Mouse (Mus musculus) hindbrain, embryonic 11.5 days (tissue): ENCODE results near the gene Gadd45gip1. TPM values are rescaled to one million over a fixed set of nuclear protein-coding genes. Genes with fewer than 3 reads are reported as not detected.

Source experiments
- ATAC-seq: fragments of 200-750 bp; cut with Nextera tagmentation; 2 replicates; pipeline ENCODE4 v1.8.0; 2017; ENCODE audit warnings: mild to moderate bottlenecking, moderate TSS enrichment, moderate library complexity; ENCODE audit not compliant: low FRiP score
- DNase-seq: peaks from one replicate; pipeline ENCODE4 v3.0.0-alpha.2; 2015; ENCODE audit warnings: low spot score
- H3K27ac ChIP-seq: fragments of 300-500 bp; sonication (generic); 2 replicates; pipeline ENCODE4 v1.5.1; 2014; ENCODE audit warnings: mild to moderate bottlenecking, low read depth, low read length
- H3K27me3 ChIP-seq: fragments of 300-500 bp; sonication (generic); 2 replicates; pipeline ENCODE4 v1.6.1; 2014; ENCODE audit warnings: mild to moderate bottlenecking, low read length, moderate library complexity, mixed read lengths; ENCODE audit not compliant: control insufficient read depth, insufficient read depth
- H3K36me3 ChIP-seq: fragments of 300-500 bp; sonication (generic); 2 replicates; pipeline ENCODE4 v1.6.1; 2014; ENCODE audit warnings: mild to moderate bottlenecking, low read length, moderate library complexity, mixed read lengths; ENCODE audit not compliant: control insufficient read depth, insufficient read depth
- H3K4me1 ChIP-seq: fragments of 300-500 bp; sonication (generic); replicated peaks from 2 replicates; pipeline ENCODE4 v1.6.1; 2014; ENCODE audit warnings: low read length, mixed read lengths; ENCODE audit not compliant: control insufficient read depth, insufficient read depth
- H3K4me2 ChIP-seq: fragments of 300-500 bp; sonication (generic); replicated peaks from 2 replicates; pipeline ENCODE4 v1.6.1; 2014; ENCODE audit warnings: mild to moderate bottlenecking, low read depth, low read length
- H3K4me3 ChIP-seq: fragments of 300-500 bp; sonication (generic); 2 replicates; pipeline ENCODE4 v1.5.1; 2014; ENCODE audit warnings: low read depth, low read length
- H3K9ac ChIP-seq: fragments of 300-500 bp; sonication (generic); 2 replicates; pipeline ENCODE4 v1.6.1; 2014; ENCODE audit warnings: low read depth, low read length
- H3K9me3 ChIP-seq: fragments of 300-500 bp; sonication (generic); 2 replicates; pipeline ENCODE4 v1.6.1; 2016; ENCODE audit warnings: low read length; ENCODE audit not compliant: control insufficient read depth
- WGBS: fragments of 180-500 bp; shearing (Covaris S2); extraction: QIAGEN DNeasy Blood & Tissue Kit; methylation state at CpG from one replicate; pipeline ENCODE4 v1.1.7; 2014; 5-methylcytosine and 5-hydroxymethylcytosine counted together
- polyA plus RNA-seq: library from polyadenylated mRNA; unstranded; fragments of >200 nt; fragmentation: Nextera tagmentation; extraction: Ambion mirVana; gene quantifications from 2 replicates; pipeline ENCODE4 v1.2.1, GENCODE M21; 2014

Gene Gadd45gip1
- polyA plus RNA-seq, 1 experiment from 2014 or later: 37.2 TPM

DNA sequence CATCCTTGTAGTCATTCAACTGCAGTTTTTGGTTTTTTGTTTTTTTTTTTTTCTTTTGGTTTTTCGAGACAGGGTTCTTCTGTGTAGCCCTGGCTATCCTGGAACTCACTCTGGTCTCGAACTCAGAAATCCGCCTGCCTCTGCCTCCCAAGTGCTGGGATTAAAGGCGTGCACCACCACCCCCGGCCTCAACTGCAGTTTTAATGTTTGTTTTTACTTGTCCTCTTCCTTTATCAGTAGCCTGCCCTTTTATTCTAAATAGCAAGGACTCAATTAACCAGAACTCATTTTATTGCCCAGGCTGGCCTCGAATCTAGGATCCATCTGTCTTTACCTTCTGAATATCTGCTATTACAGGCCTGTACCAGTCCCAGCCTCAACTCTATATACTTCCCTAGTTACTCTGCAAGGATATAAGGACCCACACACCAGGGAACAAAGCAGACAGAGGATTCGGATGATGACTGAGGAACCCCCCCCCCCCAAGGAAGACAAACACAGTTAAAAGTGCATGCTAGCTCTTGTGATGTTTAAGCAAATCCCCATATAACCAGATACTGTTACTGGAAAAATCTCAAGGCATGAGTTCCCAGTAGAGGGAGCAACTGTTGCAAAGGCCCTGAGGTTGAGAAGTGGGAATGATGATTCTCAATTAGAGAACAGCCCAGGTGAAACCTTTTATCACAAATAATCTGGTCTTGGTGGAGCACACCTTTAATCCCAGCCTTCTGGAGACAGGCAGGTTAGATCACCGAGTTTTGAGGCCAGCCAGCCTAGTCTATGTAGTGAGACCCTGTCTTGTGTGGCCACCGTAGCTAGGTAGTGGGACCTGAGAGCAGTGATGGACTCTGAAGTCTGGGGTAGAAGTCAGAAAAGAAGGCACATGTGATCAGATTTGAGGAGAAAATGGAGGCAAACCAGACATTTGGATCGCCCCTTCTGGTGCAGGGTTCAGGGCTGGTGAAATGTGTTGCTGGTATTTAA lies 1.7 kb downstream of the Gadd45gip1 start:
- peak overlapping the region; percentile 97 for H3K9ac ChIP-seq
- H3K9me3 ChIP-seq: no peaks in the 10 kb centered on the region
- WGBS: 73% methylated on average over 10 of the region's 10 CpGs
- ATAC-seq (no peak), DNase-seq (no peak)
- H3K4me1 ChIP-seq: no peaks in the 10 kb centered on the region; the same call in 1 of the 2 replicates
- H3K36me3 ChIP-seq: peaks cover 17% of the 10 kb centered on the region; the same call in 1 of the 2 replicates
- H3K4me2 ChIP-seq: peak overlapping the region; percentile 61
- no peaks in the 10 kb centered on the region for H3K27me3 ChIP-seq
- H3K4me3 ChIP-seq: peak overlapping the region; percentile 93
- H3K27ac ChIP-seq: peak overlapping the region; percentile 94; the same call in 1 of the 2 replicates

DNA sequence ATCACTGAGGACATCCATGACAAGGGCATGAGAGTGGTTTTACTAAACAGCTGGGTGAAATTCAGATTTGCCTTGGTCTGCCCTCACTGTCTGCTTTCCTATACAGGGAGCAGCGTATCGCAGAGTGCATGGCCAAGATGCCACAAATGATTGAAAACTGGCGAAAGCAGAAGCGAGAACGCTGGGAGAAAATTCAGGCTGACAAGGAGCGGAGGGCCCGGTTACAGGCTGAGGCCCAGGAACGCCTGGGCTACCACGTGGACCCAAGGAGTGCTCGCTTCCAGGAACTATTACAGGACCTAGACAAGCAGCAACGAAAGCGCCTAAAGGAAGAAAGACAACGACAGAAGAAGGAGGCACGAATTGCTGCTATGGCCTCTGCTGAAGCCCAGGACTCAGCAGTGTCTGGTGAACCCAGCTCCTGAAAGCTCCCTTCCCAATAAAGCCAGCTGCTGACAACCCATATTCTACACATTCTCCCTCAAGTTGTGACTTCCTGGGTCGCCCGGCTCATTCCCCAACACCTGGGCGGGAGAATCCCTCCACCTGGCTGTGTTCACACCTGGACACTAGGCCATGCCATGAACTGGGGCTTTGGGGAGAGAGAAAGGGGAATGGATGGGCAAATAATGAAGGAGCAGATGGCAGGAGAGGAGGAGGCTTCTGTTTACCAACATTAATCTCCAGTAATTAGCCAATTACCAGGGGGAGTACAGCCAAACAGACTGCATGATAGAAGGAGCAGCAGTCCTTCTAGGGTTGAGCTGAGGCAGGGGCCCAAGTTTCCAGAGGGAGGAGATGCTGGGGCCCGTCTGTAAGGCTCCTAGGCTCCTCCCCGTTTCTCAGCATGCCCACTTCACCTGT lies 2.9 kb downstream of the Gadd45gip1 start:
- ATAC-seq: no peak
- Histone ChIP-seq H3K36me3 (peaks cover 20% of the 10 kb centered on the region; the same call in 1 of the 2 replicates), H3K4me1 (peaks cover under 1% of the 10 kb centered on the region; the same call in 1 of the 2 replicates), H3K4me2 (no peak overlapping the region), H3K9me3 (no peaks in the 10 kb centered on the region), H3K27ac (no peak overlapping the region), H3K4me3 (no peak overlapping the region), H3K27me3 (no peaks in the 10 kb centered on the region), H3K9ac (no peak overlapping the region)
- 90% methylated on average over 19 of the region's 19 CpGs for WGBS
- DNase-seq: no peak

DNA sequence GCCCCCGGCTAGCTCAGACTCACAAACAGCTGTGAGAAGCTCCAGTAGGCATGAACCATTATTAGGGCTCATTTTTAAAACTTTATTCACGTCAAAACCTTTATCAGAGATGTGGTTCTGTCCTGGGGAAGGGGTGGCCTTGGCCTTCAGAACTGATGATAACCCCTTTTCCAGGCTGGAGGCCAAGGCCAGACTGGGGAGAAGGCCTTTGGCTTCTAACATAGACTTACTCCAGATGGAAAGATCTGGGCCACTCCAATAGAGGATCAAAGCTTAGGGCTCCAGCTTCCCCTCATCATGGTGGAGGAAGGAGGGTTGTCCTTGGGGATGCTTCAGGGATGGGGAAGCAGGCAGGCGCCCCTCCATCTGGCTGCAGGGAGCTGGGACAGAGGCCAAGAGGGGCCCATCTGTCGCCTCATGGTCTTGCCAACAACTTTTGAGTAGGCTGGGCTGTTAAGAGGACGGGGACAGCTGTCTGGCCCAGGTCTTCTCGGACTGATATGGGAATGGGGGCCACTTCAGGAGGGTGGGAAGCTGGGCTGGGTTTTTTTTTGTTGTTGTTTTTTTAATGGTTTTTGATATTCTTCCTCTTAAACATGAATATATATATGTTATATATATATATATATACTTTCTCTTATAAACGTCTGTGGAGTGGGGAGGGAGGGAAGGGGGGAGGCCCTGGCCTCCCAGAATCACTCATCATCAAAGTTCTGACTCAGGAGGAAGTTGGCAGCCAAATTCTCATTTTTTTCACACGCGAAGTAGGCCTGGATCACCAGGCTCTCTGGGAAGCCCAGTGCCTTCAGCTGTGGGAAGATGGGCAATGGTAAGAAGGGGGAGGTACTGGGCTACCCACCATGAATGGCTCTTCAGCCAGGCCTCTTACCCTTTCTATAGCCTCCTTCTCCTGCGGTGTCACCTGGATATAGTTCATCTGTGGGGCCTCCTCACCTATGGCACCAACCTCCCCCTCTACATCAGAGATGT lies 3.8 kb downstream of the Gadd45gip1 start:
- Histone ChIP-seq H3K9me3 (no peaks in the 10 kb centered on the region), H3K27me3 (no peaks in the 10 kb centered on the region), H3K36me3 (peaks cover 20% of the 10 kb centered on the region; the same call in 1 of the 2 replicates), H3K4me1 (peaks cover 5% of the 10 kb centered on the region; the same call in 1 of the 2 replicates), H3K4me2 (no peak overlapping the region), H3K4me3 (no peak overlapping the region), H3K27ac (no peak overlapping the region), H3K9ac (no peak overlapping the region)
- DNase-seq (no peak), ATAC-seq (no peak)
- 86% methylated on average over 10 of the region's 10 CpGs for WGBS

DNA sequence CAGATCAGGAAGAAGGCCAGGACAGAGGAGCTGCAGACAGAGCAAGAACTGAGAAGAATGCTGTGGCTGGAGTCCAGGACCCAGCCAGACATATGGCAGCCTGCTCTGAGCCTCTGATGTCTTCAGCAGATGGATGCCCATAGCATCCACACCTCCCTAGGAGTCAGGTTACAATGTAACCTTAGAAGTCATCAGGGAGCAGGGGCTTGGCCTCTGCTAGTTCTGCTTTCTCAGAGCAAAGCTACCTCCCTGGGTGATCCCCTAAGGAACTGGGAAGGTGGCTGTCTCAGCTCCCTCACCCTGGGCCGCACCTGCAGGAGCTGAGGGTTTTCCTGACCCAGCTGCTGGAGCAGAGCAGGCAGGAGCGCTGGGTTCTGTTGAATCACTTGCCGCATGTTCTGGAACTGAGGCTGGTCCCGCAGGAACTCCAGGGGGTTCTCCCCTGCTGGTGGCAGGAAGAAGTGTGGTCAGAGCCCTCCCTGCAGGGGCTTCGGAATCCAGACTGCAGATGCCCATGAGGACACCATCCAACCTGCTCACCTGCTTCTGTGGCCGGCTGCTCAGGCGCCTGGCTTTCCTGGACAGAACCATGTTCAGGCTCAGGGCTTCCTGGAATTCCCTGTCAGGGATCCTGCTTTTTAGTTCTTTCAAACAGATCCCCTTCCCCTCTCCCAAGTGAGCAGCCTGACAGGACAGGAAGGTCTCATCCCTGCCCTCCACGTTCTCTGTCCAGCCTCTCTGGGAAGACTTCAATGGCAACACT lies 6.0 kb downstream of the Gadd45gip1 start:
- WGBS: 62% methylated on average over 8 of the region's 8 CpGs
- H3K36me3 ChIP-seq: peaks cover 24% of the 10 kb centered on the region
- no peak overlapping the region for H3K4me2 ChIP-seq
- H3K27ac ChIP-seq: no peak overlapping the region
- DNase-seq (no peak), ATAC-seq (no peak)
- no peaks in the 10 kb centered on the region for H3K9me3 ChIP-seq
- H3K4me1 ChIP-seq: peaks cover 5% of the 10 kb centered on the region; the same call in 1 of the 2 replicates
- H3K4me3 ChIP-seq: no peak overlapping the region
- H3K9ac ChIP-seq: no peak overlapping the region
- H3K27me3 ChIP-seq: no peaks in the 10 kb centered on the region

DNA sequence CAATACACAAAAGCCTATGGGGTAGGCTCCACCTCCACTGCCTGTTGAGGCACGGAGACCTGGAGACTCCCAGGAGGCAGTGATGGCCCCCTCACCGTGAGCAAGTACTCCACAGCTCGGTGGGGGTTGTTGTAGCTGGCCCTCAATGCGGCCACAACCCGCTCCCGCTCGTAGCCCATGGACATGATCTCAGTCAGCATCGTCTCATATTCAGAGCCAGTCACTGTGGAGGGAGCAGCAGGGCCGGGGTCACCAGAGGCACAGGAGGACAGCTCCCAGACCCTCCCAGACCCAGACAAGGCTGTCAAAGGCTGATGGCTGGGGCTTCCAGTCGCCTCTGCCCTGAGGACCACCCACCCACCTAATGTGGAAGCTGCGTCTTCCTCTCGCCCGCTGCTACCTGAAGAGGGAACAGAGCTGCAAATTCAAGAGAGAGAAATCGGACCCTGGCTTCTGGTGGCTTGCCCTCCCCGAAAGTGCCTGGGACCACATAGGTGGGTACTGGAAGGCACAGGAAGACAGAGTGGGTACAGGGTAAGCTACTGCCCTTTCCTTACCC lies 6.7 kb downstream of the Gadd45gip1 start:
- ATAC-seq (no peak), DNase-seq (no peak)
- Histone ChIP-seq H3K9ac (no peak overlapping the region), H3K27ac (no peak overlapping the region), H3K4me2 (no peak overlapping the region), H3K36me3 (peaks cover 31% of the 10 kb centered on the region), H3K9me3 (no peaks in the 10 kb centered on the region), H3K27me3 (no peaks in the 10 kb centered on the region), H3K4me1 (peaks cover 6% of the 10 kb centered on the region; the same call in 1 of the 2 replicates), H3K4me3 (no peak overlapping the region)
- 79% methylated on average over 15 of the region's 15 CpGs for WGBS

DNA sequence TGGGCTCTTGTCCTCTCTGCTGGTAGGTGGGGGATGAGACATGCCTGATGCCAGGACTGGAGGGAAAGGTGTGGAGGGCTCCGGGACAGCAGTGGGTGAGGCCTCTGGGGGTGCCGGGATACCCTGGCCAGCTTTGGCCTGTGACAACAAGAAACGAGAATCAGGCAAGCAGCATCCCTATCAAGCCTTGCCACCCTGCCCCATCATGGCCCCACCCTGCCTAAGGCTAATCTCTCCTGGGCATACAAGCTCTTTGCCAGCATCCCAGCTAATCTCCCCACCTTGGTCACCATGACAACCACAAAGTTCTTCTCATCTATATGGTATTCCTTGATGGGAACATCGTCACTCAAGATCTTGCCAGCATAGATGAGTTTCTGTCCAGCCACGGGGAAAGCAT lies 7.2 kb downstream of the Gadd45gip1 start:
- Histone ChIP-seq H3K27ac (no peak overlapping the region), H3K4me3 (no peak overlapping the region), H3K9me3 (no peaks in the 10 kb centered on the region), H3K36me3 (peaks cover 36% of the 10 kb centered on the region), H3K4me1 (peaks cover 9% of the 10 kb centered on the region; the same call in 1 of the 2 replicates), H3K27me3 (no peaks in the 10 kb centered on the region), H3K9ac (no peak overlapping the region), H3K4me2 (no peak overlapping the region)
- ATAC-seq (no peak), DNase-seq (no peak)
- WGBS: 84% methylated on average over 5 of the region's 5 CpGs

DNA sequence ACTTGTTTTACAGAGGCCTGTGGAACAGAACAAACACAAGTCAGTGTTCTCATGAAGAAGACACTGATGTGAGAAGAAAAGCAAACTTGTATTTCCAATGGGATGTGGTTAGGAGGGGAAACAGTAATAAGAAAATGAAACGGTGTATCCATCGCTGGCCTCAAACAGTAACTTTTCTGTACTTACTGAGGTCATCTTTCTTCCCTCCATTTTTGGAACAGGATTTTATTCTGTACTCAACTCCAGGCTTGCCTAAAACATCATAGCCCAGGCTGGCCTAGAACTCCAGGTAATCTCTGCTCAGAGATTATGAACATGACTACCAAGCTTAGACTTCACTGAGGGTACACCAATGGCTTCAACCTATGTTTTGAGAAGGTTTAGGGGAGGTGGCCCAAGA lies 8.1 kb downstream of the Gadd45gip1 start:
- Histone ChIP-seq H3K9ac (no peak overlapping the region; the same call in 1 of the 2 replicates), H3K4me1 (peaks cover 12% of the 10 kb centered on the region; the same call in 1 of the 2 replicates), H3K27me3 (no peaks in the 10 kb centered on the region), H3K4me2 (peak overlapping the region; percentile 60), H3K27ac (no peak overlapping the region), H3K36me3 (peaks cover 40% of the 10 kb centered on the region), H3K9me3 (no peaks in the 10 kb centered on the region), H3K4me3 (peak overlapping the region; percentile 96)
- no peak for DNase-seq
- ATAC-seq: no peak
- WGBS: 97% methylated on average over 2 of the region's 2 CpGs
